Comparison of ENCODE assay signal across 12 mouse cellular contexts in the genomic region with DNA sequence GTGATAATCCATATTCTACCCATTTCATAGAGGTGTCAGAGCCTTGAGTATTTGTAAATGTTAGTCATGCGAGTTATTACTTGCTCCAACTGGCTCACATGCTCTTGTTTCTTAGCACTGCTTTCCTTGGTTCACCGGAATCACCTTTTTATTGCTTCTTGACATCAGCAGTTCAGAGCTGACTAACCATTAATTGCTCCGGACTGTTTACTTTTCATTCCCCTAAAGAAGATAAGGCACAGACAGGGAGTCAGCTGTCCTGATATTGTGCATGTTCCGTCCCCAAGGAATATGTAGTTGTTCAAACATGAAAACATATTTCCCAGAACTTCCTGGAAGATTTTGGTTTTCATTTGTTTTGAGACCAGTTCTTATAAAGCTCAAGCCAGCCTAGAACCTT. TPM values are rescaled to one million over a fixed set of nuclear protein-coding genes. Genes with fewer than 3 reads are reported as not detected.
"Had no signal": no experiment of that assay in that cellular context is flagged by ENCODE, and none has a peak within 500 bp of the region (broad histone marks: within the 10 kb centered on the region; RNA-seq: fewer than 3 reads in every experiment).

No protein-coding gene starts in this region.

- H3K4me1 ChIP-seq: liver, embryonic 15.5 days; midbrain, embryonic 13.5 days; neural tube, embryonic 15.5 days had no signal

- H3K36me3 ChIP-seq: liver, embryonic 15.5 days; midbrain, embryonic 13.5 days; neural tube, embryonic 15.5 days had no signal

- H3K4me2 ChIP-seq: liver, embryonic 11.5 days; liver, embryonic 15.5 days; midbrain, embryonic 13.5 days; neural tube, embryonic 15.5 days had no signal

- ATAC-seq: lung, postnatal 0 days; midbrain, embryonic 13.5 days had no signal

- H3K9ac ChIP-seq: liver, embryonic 15.5 days; midbrain, embryonic 13.5 days; neural tube, embryonic 15.5 days had no signal

- H3K27me3 ChIP-seq: midbrain, embryonic 13.5 days; neural tube, embryonic 15.5 days had no signal

- H3K4me3 ChIP-seq: layer of hippocampus, adult 2 months; liver, embryonic 15.5 days; midbrain, embryonic 13.5 days; neural tube, embryonic 15.5 days had no signal

- H3K27ac ChIP-seq: layer of hippocampus, adult 2 months; liver, embryonic 15.5 days; midbrain, embryonic 13.5 days; neural tube, embryonic 15.5 days had no signal

- DNase-seq: left cerebral cortex, postnatal 4 days; lung, adult 2 months; lung, postnatal 36 days; spleen, adult 18-20 months; thymus, postnatal 36 days had no signal

- H3K9me3 ChIP-seq: liver, embryonic 15.5 days; midbrain, embryonic 13.5 days; neural tube, embryonic 15.5 days had no signal

RNA-seq across cellular contexts. Expression of a gene that starts 27.7 kb away (rescaled TPM):
- total RNA-seq: megakaryocyte progenitor cell, adult 5-6 weeks had no signal

RNA-seq across cellular contexts. Expression of a gene that starts 40.2 kb away (rescaled TPM):
- total RNA-seq: megakaryocyte progenitor cell, adult 5-6 weeks had no signal
